In genomic region chr17:74159443-74159894, GRCm38 (mm10) we compare ENCODE assay signal across 8 mouse cellular contexts.
DNase-seq lines count a peak whose midpoint lies in the region; ATAC-seq and TF ChIP-seq lines count a peak whose summit lies in the region.

No protein-coding gene starts in this region.

- no peak for ATAC-seq in heart, embryonic 13.5 days (ENCODE audit: extremely low read depth, insufficient number of reproducible peaks, low FRiP score, low TSS enrichment)
- ATAC-seq in kidney, embryonic 15.5 days (replicated peaks; ENCODE audit: low FRiP score) = peak; percentile 98

- WGBS in heart, embryonic 13.5 days = 2% methylated on average over 9 of the region's 9 CpGs
- 2% methylated on average over 9 of the region's 9 CpGs for WGBS in kidney, embryonic 15.5 days

- TF ChIP-seq RAD21 in CH12.LX (IDR thresholded peaks at IDR 0.05; ENCODE audit: low read depth, low read length) = no peak

- H3K9ac ChIP-seq in CH12.LX (ENCODE audit: insufficient read depth, low read depth) = no peak overlapping the region
- H3K9ac ChIP-seq in heart, embryonic 13.5 days = peak overlapping the region; percentile 50
- peak overlapping the region; percentile 38; the same call in 1 of the 2 replicates for H3K9ac ChIP-seq in kidney, embryonic 15.5 days

- no peak for TF ChIP-seq CTCF in CH12.LX (conservative IDR thresholded peaks at IDR 0.05 in 1 of 2, IDR thresholded peaks at IDR 0.05 in 1 of 2; ENCODE audit: low read depth in 2 of 2, low read length in 2 of 2)
- no peak for TF ChIP-seq CTCF in embryonic fibroblast, embryonic 13.5 days (IDR thresholded peaks at IDR 0.05; ENCODE audit: borderline replicate concordance, insufficient read depth, low read length)

- TF ChIP-seq EP300 in CH12.LX (IDR thresholded peaks at IDR 0.05; ENCODE audit: low read length) = no peak

- no peak overlapping the region for H3K4me3 ChIP-seq in CH12.LX (replicated peaks in 1 of 3; ENCODE audit: low read depth in 2 of 3, low read length in 2 of 3, poor library complexity in 1 of 3)
- H3K4me3 ChIP-seq in embryonic fibroblast, embryonic 13.5 days (ENCODE audit: insufficient read depth, low read length) = no peak overlapping the region
- H3K4me3 ChIP-seq in heart, embryonic 13.5 days = peak overlapping the region; percentile 46
- peak overlapping the region; percentile 45 for H3K4me3 ChIP-seq in kidney, embryonic 15.5 days (replicated peaks)

- peak; percentile 40; the same call in 1 of the 2 replicates for TF ChIP-seq POLR2A in CH12.LX (IDR thresholded peaks at IDR 0.05; ENCODE audit: low read depth, low read length)
- TF ChIP-seq POLR2A in embryonic fibroblast, embryonic 13.5 days (IDR thresholded peaks at IDR 0.05; ENCODE audit: low read depth, low read length) = peak; percentile 49

- H3K27me3 ChIP-seq in CH12.LX (replicated peaks) = no peaks in the 10 kb centered on the region
- H3K27me3 ChIP-seq in heart, embryonic 13.5 days (replicated peaks) = no peaks in the 10 kb centered on the region
- H3K27me3 ChIP-seq in kidney, embryonic 15.5 days = no peaks in the 10 kb centered on the region

- dilution Hi-C loops in CH12.LX (cut with MboI; ENCODE audit: extremely low pct_ligation_motif_present, extremely low pct_unique_long_range_greater_than_20kb, low sequenced_read_pairs) = no loop called here

- no peaks in the 10 kb centered on the region for H3K79me2 ChIP-seq in CH12.LX (replicated peaks; ENCODE audit: control insufficient read depth, extremely low read depth, insufficient read depth, poor library complexity, severe bottlenecking)

- in situ Hi-C loops in CH12.LX (cut with MboI; ENCODE audit: low pct_ligation_motif_present, low pct_unique_long_range_greater_than_20kb, low sequenced_read_pairs) = no loop called here

- peak overlapping the region; percentile 9 for H3K4me2 ChIP-seq in CH12.LX (ENCODE audit: insufficient read depth, low read depth, poor library complexity, severe bottlenecking)
- peak overlapping the region; percentile 66 for H3K4me2 ChIP-seq in heart, embryonic 13.5 days
- H3K4me2 ChIP-seq in kidney, embryonic 15.5 days = peak overlapping the region; percentile 78

- no peaks in the 10 kb centered on the region for H3K4me1 ChIP-seq in CH12.LX (ENCODE audit: control insufficient read depth in 1 of 2, insufficient read depth in 2 of 2)
- H3K4me1 ChIP-seq in embryonic fibroblast, embryonic 13.5 days (ENCODE audit: control insufficient read depth, insufficient read depth, low read length) = no peaks in the 10 kb centered on the region
- no peaks in the 10 kb centered on the region for H3K4me1 ChIP-seq in heart, embryonic 13.5 days
- H3K4me1 ChIP-seq in kidney, embryonic 15.5 days = peaks cover 4% of the 10 kb centered on the region; the same call in 1 of the 2 replicates

- peaks cover 3% of the 10 kb centered on the region for H3K9me3 ChIP-seq in CH12.LX (replicated peaks; ENCODE audit: low read length)
- H3K9me3 ChIP-seq in heart, embryonic 13.5 days = no peaks in the 10 kb centered on the region
- H3K9me3 ChIP-seq in kidney, embryonic 15.5 days (replicated peaks) = no peaks in the 10 kb centered on the region

- H3K27ac ChIP-seq in CH12.LX (ENCODE audit: insufficient read depth, low read depth) = no peak overlapping the region
- H3K27ac ChIP-seq in embryonic fibroblast, embryonic 13.5 days (ENCODE audit: insufficient read depth, low read length) = no peak overlapping the region
- H3K27ac ChIP-seq in heart, embryonic 13.5 days (replicated peaks) = no peak overlapping the region
- H3K27ac ChIP-seq in kidney, embryonic 15.5 days = 0 out of 2 replicates have a peak overlapping the region, but pooled peaks have one; percentile 54

- H3K36me3 ChIP-seq in CH12.LX (replicated peaks in 1 of 2; ENCODE audit: control insufficient read depth in 1 of 2, insufficient read depth in 1 of 2, low read length in 1 of 2) = no peaks in the 10 kb centered on the region
- no peaks in the 10 kb centered on the region for H3K36me3 ChIP-seq in heart, embryonic 13.5 days
- no peaks in the 10 kb centered on the region for H3K36me3 ChIP-seq in kidney, embryonic 15.5 days

- DNase-seq in CH12.LX (ENCODE audit: extremely low read depth) (no peak), adipocyte (ENCODE audit: low spot score) (peak; percentile 49)
- peak; percentile 79 for DNase-seq in lung, postnatal 25 days (ENCODE audit: low spot score)
- peak; percentile 85 for DNase-seq in retina, postnatal 1 day
- peak; percentile 66 for DNase-seq in yolk sac, embryonic 10.5 days (ENCODE audit: low spot score)

TF ChIP-seq in CH12.LX, 34 proteins besides CTCF, POLR2A, EP300 and RAD21:
- no peak for TF ChIP-seq UBTF (IDR thresholded peaks at IDR 0.05; ENCODE audit: low read depth, low read length)
- TF ChIP-seq MAFK (IDR thresholded peaks at IDR 0.05; ENCODE audit: insufficient replicate concordance, low read length) = no peak
- peak; percentile 25; the same call in 1 of the 2 replicates for TF ChIP-seq BHLHE40 (IDR thresholded peaks at IDR 0.05; ENCODE audit: low read depth, low read length)
- no peak for TF ChIP-seq E2F4 (IDR thresholded peaks at IDR 0.05; ENCODE audit: insufficient replicate concordance, low read depth, low read length)
- TF ChIP-seq HCFC1 (IDR thresholded peaks at IDR 0.05; ENCODE audit: low read depth, low read length) = no peak
- no peak for TF ChIP-seq ZMIZ1 (IDR thresholded peaks at IDR 0.05; ENCODE audit: low read depth, low read length)
- peak; percentile 58 for TF ChIP-seq NRF1 (IDR thresholded peaks at IDR 0.05; ENCODE audit: low read depth, low read length)

Comparison
In these comparisons a context has a peak if more than half of its experiments do, and no peak if none do; other contexts are left out.
1. H3K4me2 ChIP-seq: peak in every context shown above with its lines; median percentile 78 in kidney, embryonic 15.5 days; 66 in heart, embryonic 13.5 days; 9 in CH12.LX.
2. H3K4me3 ChIP-seq: peak in heart, embryonic 13.5 days (single experiment) and kidney, embryonic 15.5 days (single experiment); none in CH12.LX (0 of 3) and embryonic fibroblast, embryonic 13.5 days (single experiment).